ENCODE assay signal across 18 mouse cellular contexts in the genomic region with DNA sequence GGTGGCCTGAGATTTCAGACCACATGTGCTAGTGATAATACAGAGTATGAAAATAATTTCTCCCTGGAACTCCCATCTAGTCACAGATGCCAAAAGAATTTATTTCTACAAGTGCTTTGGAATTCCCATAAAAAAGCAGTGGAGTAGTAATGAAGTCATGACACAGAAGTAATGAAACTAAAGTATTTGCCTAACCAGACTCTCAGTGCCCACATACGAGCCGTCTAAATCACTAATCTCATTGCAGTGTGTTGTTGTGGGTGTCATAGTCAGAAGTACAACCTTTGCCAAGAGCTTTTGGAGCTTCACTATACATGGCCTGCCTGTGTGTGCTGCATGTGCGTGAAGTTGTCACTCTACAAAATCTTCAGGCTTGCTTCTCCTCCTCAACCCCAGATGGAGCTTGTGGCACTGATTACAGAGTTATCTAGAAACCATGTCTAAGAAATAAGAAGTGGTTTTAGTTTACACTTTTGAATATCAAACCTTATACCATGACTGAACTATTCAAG.
"Had no signal": no experiment of that assay in that cellular context is flagged by ENCODE, and none has a peak within 500 bp of the region (broad histone marks: within the 10 kb centered on the region; RNA-seq: fewer than 3 reads in every experiment).

No protein-coding gene starts in this region.

- H3K4me1 ChIP-seq: midbrain, embryonic 10.5 days; midbrain, embryonic 12.5 days; neural tube, embryonic 13.5 days; neural tube, embryonic 15.5 days had no signal

- H3K4me3 ChIP-seq: midbrain, embryonic 10.5 days; midbrain, embryonic 12.5 days; myocyte; neural tube, embryonic 13.5 days; neural tube, embryonic 15.5 days had no signal

- DNase-seq: lung, embryonic 14.5 days; lung, postnatal 10 days; lung, postnatal 4 days; midbrain, embryonic 14.5 days; retina, postnatal 1 day; right cerebral cortex, adult 18-20 months; right cerebral cortex, postnatal 25 days; right cerebral cortex, postnatal 4 days; spleen, adult 18-20 months; thymus, adult 18-20 months; thymus, postnatal 14 days; thymus, postnatal 36 days had no signal

- H3K27ac ChIP-seq: midbrain, embryonic 10.5 days; midbrain, embryonic 12.5 days; neural tube, embryonic 13.5 days; neural tube, embryonic 15.5 days had no signal

- H3K9me3 ChIP-seq: midbrain, embryonic 10.5 days; midbrain, embryonic 12.5 days; neural tube, embryonic 13.5 days; neural tube, embryonic 15.5 days had no signal

- ATAC-seq: midbrain, embryonic 16.5 days had no signal

- H3K9ac ChIP-seq: lung, embryonic 14.5 days; midbrain, embryonic 12.5 days; neural tube, embryonic 13.5 days; neural tube, embryonic 15.5 days had no signal

- H3K27me3 ChIP-seq: midbrain, embryonic 12.5 days; neural tube, embryonic 13.5 days; neural tube, embryonic 15.5 days had no signal

- H3K4me2 ChIP-seq: lung, embryonic 14.5 days; midbrain, embryonic 12.5 days; neural tube, embryonic 13.5 days; neural tube, embryonic 15.5 days had no signal
